Mouse (Mus musculus) G1E (cell line): ENCODE data around the gene Arl4d.

Experiments used
- CTCF ChIP-seq: IDR thresholded peaks from 2 replicates; pipeline ENCODE4 v1.5.1; 2012; ENCODE audit warnings: low read depth, low read length, inconsistent platforms, mixed read lengths
- TAL1 ChIP-seq: conservative IDR thresholded peaks from 2 replicates; pipeline ENCODE4 v1.6.1; 2012; ENCODE audit warnings: low read depth, low read length, inconsistent platforms, mixed read lengths

DNA sequence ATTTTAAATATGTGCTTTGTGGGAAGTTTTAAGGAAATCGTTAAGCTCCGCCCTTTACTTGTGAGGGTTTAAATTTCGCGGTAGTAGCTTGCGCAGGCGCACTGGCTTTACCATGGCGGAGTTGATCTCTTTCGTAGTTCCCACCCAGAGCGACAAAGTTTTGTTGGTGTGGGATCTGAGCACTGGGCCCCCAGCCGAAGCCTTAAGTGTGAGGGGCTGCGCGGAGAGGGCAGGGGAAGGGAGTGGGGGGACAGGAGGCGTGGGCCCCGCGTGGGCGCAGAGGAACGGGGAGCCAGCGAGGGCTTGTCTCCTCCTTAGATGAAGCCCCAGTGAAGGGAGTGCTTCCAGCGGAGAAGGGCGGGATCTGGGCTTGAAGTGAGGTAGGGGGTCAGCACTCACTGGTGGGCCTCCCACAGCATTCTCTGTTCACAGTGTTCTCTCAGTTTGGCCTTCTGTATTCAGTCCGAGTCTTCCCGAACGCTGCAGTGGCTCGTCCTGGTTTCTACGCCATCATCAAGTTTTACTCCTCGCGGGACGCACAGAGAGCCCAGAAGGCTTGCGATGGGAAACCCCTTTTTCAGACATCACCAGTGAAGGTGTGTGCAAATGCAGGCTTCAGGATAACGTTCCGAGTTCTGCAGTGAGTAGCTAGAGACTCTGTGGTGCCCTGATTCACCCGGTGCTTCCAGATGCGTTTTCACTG is 37.3 kb upstream of the Arl4d start:
- TF ChIP-seq TAL1 (no peak), CTCF (no peak)
